Mouse (Mus musculus) stomach, embryonic 16.5 days (tissue): ENCODE measurements around the gene Pan2. TPM values are rescaled to one million over a fixed set of nuclear protein-coding genes. Genes with fewer than 3 reads are reported as not detected.
"Not testable (repeated sequence)": the region's sequence is repeated elsewhere in the genome, so short reads cannot be mapped to it uniquely, and the experiment has no call there.

ENCODE experiments used
- ATAC-seq: fragments of 200-750 bp; cut with Nextera tagmentation; 2 replicates; pipeline ENCODE4 v1.8.0; 2017; ENCODE audit warnings: moderate number of reproducible peaks, moderate TSS enrichment; ENCODE audit not compliant: insufficient read depth, low FRiP score
- H3K27ac ChIP-seq: fragments of 300-500 bp; sonication (generic); 2 replicates; pipeline ENCODE4 v1.5.1; 2014; ENCODE audit warnings: low read length
- H3K27me3 ChIP-seq: fragments of 300-500 bp; sonication (generic); 2 replicates; pipeline ENCODE4 v1.6.1; 2014; ENCODE audit warnings: low read length, control low read depth, mixed read lengths; ENCODE audit not compliant: control insufficient read depth, insufficient read depth
- H3K36me3 ChIP-seq: fragments of 300-500 bp; sonication (generic); 2 replicates; pipeline ENCODE4 v1.6.1; 2014; ENCODE audit warnings: low read length; ENCODE audit not compliant: control insufficient read depth, insufficient read depth
- H3K4me1 ChIP-seq: fragments of 300-500 bp; sonication (generic); 2 replicates; pipeline ENCODE4 v1.6.1; 2014; ENCODE audit warnings: low read length, control low read depth, mixed read lengths; ENCODE audit not compliant: control insufficient read depth, insufficient read depth
- H3K4me2 ChIP-seq: fragments of 300-500 bp; sonication (generic); 2 replicates; pipeline ENCODE4 v1.6.1; 2014; ENCODE audit warnings: low read depth, low read length, mixed read lengths
- H3K4me3 ChIP-seq: fragments of 300-500 bp; sonication (generic); replicated peaks from 2 replicates; pipeline ENCODE4 v1.5.1; 2014; ENCODE audit warnings: mild to moderate bottlenecking, low read length
- H3K9ac ChIP-seq: fragments of 300-500 bp; sonication (generic); 2 replicates; pipeline ENCODE4 v1.6.1; 2014; ENCODE audit warnings: low read length
- H3K9me3 ChIP-seq: fragments of 300-500 bp; sonication (generic); replicated peaks from 2 replicates; pipeline ENCODE4 v1.6.1; 2016; ENCODE audit warnings: low read length, control low read depth; ENCODE audit not compliant: control insufficient read depth
- WGBS: fragments of 180-500 bp; shearing (Covaris S2); extraction: QIAGEN DNeasy Blood & Tissue Kit; methylation state at CpG from one replicate; pipeline ENCODE4 v1.1.7; 2014; 5-methylcytosine and 5-hydroxymethylcytosine counted together
- polyA plus RNA-seq: library from polyadenylated mRNA; unstranded; fragments of >200 nt; fragmentation: Nextera tagmentation; extraction: Ambion mirVana; gene quantifications from 2 replicates; pipeline ENCODE4 v1.2.1, GENCODE M21; 2015

Pan2 gene
- polyA plus RNA-seq = 29.0 and 30.4 TPM in 2 replicates

GRCm38 (mm10) chr10:128303126-128304021 lies at the start of gene Pan2:
Gene Pan2 (plus strand): TSS chr10:128303335.
- Histone ChIP-seq H3K27ac (peak within 1 kb of the TSS; percentile 99), H3K4me1 (peaks cover 15% of the 10 kb centered on the region), H3K27me3 (no peaks in the 10 kb centered on the region), H3K4me2 (peak within 1 kb of the TSS; percentile 95), H3K9me3 (no peaks in the 10 kb centered on the region), H3K36me3 (peaks cover 9% of the 10 kb centered on the region; the same call in 1 of the 2 replicates), H3K4me3 (peak within 1 kb of the TSS; percentile 56), H3K9ac (peak within 1 kb of the TSS; percentile 87)
- peak; percentile 99 for ATAC-seq
- WGBS = 1% methylated on average over 37 of the region's 37 CpGs

GRCm38 (mm10) chr10:128253677-128254255 lies 49.4 kb upstream of the Pan2 start, which contains the start of gene Apon:
Gene Apon (plus strand): TSS chr10:128254096.
- ATAC-seq = no peak
- WGBS = 67% methylated on average over 4 of the region's 4 CpGs

DNA sequence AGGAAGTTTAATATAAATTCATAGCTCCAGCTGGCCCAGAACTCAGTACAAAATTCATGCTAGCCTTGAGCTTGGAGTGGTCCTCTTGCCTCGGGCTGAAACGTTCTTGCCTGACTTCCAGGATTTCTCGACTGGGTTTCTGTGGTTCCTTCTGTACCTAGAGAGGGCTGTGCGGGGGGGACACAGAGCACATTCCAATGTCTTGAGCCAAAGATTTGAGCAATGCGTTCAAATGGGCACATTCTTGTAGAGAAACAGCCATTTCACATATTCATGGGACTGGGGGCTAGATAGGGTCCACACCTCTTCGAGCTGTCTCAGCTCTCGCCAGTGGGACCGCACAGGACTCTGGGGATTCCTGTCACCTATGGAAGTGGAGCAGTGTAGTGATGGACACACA lies 47.2 kb upstream of the Pan2 start:
- Histone ChIP-seq H3K9ac (no peak overlapping the region), H3K9me3 (no peaks in the 10 kb centered on the region), H3K36me3 (no peaks in the 10 kb centered on the region), H3K4me2 (no peak overlapping the region), H3K27ac (no peak overlapping the region), H3K27me3 (no peaks in the 10 kb centered on the region), H3K4me3 (no peak overlapping the region), H3K4me1 (no peaks in the 10 kb centered on the region)
- no peak for ATAC-seq
- WGBS = 86% methylated on average over 8 of the region's 8 CpGs

More at GRCm38 (mm10) chr10:128253677-128254255, 49.4 kb upstream of the Pan2 start, which contains the start of gene Apon:
- no peaks in the 10 kb centered on the region for H3K9me3 ChIP-seq
- no peak within 1 kb of the TSS for H3K4me3 ChIP-seq
- no peak within 1 kb of the TSS for H3K4me2 ChIP-seq
- H3K27me3 ChIP-seq = no peaks in the 10 kb centered on the region
- no peak within 1 kb of the TSS for H3K27ac ChIP-seq
- H3K36me3 ChIP-seq = peaks cover 15% of the 10 kb centered on the region; the same call in 1 of the 2 replicates
- no peaks in the 10 kb centered on the region for H3K4me1 ChIP-seq
- H3K9ac ChIP-seq = no peak within 1 kb of the TSS

DNA sequence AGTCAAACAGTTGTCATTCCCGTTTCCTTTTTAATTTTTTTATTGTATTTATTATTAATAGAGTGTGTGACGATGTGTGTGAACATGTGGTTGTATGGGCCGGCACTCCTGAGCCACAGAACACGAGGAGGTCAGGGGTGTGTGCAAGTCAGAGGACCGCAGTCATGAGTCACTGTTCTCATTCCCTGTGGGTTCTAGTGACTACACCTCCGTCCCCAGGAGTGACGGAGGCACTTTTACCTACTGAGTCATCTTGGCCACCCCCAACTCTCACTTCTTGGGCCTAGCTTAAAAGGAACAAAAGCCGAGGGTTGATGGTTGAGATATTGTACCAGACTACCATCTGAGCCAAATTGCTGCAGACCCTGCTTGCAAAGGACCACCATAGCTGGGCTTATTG lies 46.8 kb upstream of the Pan2 start:
- H3K27ac ChIP-seq = no peak overlapping the region
- H3K9ac ChIP-seq = no peak overlapping the region
- WGBS = 77% methylated on average over 8 of the region's 8 CpGs
- no peaks in the 10 kb centered on the region for H3K9me3 ChIP-seq
- no peaks in the 10 kb centered on the region for H3K4me1 ChIP-seq
- H3K4me2 ChIP-seq = no peak overlapping the region
- no peak for ATAC-seq
- H3K4me3 ChIP-seq = no peak overlapping the region
- no peaks in the 10 kb centered on the region for H3K27me3 ChIP-seq
- H3K36me3 ChIP-seq = no peaks in the 10 kb centered on the region

DNA sequence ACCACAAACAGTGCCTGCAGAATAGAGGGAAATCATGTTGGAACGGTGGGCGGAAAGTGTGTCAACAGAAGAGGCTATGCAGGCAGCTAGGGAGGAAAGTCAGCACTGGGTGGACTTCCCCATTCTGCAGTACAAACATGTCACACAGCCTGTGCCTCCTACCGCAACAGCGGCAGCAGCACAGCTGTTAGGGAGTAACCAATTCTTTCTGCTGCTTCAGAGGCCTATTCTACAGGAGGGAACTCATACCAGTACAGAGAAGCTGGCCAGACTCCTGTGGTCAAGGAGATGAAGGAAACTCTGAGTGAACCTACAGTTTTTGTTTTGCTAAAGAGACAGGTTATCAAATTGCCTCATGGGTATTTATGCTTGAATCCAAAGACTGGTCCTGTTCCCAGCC lies 44.2 kb upstream of the Pan2 start:
- 63% methylated on average over 4 of the region's 4 CpGs for WGBS
- H3K9me3 ChIP-seq = no peaks in the 10 kb centered on the region
- no peak for ATAC-seq

DNA sequence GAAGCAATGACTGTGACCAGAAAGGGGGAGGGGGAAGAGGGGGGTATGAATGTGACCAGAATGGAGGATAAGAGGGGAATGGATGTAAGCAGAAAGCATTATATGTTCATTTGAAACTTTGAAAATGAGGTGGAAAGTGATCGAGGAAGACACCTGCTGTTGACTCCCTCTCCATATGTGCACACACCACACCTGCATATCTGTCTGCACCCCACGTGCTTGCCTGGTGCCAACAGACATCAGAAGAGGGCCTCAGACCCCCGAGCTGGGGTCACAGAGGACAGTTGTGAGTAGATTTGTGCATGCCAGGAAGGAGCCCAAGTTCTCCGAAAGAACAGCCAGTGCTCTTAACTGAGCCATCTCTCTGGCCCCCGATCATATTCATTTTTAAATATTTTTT lies 43.2 kb upstream of the Pan2 start:
- Histone ChIP-seq H3K9me3 (no peaks in the 10 kb centered on the region), H3K27ac (no peak overlapping the region), H3K4me3 (no peak overlapping the region), H3K36me3 (no peaks in the 10 kb centered on the region), H3K9ac (no peak overlapping the region), H3K27me3 (no peaks in the 10 kb centered on the region), H3K4me1 (no peaks in the 10 kb centered on the region), H3K4me2 (no peak overlapping the region)
- no peak for ATAC-seq
- 85% methylated on average over 5 of the region's 5 CpGs for WGBS

More for the DNA sequence above, 44.2 kb upstream of the Pan2 start:
- no peaks in the 10 kb centered on the region for H3K36me3 ChIP-seq
- no peak overlapping the region for H3K4me2 ChIP-seq
- H3K4me1 ChIP-seq = no peaks in the 10 kb centered on the region
- H3K27me3 ChIP-seq = no peaks in the 10 kb centered on the region
- H3K27ac ChIP-seq = no peak overlapping the region
- no peak overlapping the region for H3K9ac ChIP-seq
- H3K4me3 ChIP-seq = no peak overlapping the region

DNA sequence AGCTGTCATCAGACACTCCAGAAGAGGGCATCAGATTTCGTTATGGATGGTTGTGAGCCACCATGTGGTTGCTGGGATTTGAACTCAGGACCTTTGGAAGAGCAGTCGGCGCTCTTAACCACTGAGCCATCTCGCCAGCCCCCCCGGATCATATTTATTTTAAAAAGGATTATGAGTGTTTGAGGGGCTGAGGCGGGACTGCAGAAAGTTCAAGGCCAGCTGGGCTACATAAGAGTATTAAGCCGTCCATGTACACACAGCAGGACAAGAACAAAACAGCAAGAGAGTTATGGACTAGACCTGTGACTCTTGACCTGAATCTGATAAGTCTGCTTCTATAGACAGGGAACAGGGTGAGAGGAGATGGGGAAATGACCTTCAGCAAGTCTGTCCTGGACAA lies 42.8 kb upstream of the Pan2 start:
- not testable (repeated sequence) for ATAC-seq, H3K9me3 ChIP-seq, H3K27ac ChIP-seq, H3K4me1 ChIP-seq, H3K4me3 ChIP-seq, H3K4me2 ChIP-seq, H3K27me3 ChIP-seq, H3K9ac ChIP-seq, H3K36me3 ChIP-seq
- WGBS = 60% methylated on average over 7 of the region's 7 CpGs

GRCm38 (mm10) chr10:128262300-128262699 lies 40.8 kb upstream of the Pan2 start:
- H3K4me3 ChIP-seq = no peak overlapping the region
- ATAC-seq = no peak
- no peak overlapping the region for H3K4me2 ChIP-seq
- no peaks in the 10 kb centered on the region for H3K27me3 ChIP-seq
- H3K9ac ChIP-seq = no peak overlapping the region
- H3K9me3 ChIP-seq = no peaks in the 10 kb centered on the region
- no peaks in the 10 kb centered on the region for H3K36me3 ChIP-seq
- WGBS = 77% methylated on average over 22 of the region's 22 CpGs
- no peaks in the 10 kb centered on the region for H3K4me1 ChIP-seq
- no peak overlapping the region for H3K27ac ChIP-seq
